Mouse (Mus musculus) embryonic facial prominence, embryonic 15.5 days (tissue): ENCODE data around the gene Wrap73. TPM values are rescaled to one million over a fixed set of nuclear protein-coding genes. Genes with fewer than 3 reads are reported as not detected.
A peak's percentile ranks its signal among the peaks of the same experiment; 100 is the strongest.

ENCODE experiments used
- ATAC-seq: fragments of 200-750 bp; cut with Nextera tagmentation; 2 replicates; pipeline ENCODE4 v1.8.0; 2017; ENCODE audit warnings: low read depth, moderate TSS enrichment; ENCODE audit not compliant: insufficient number of reproducible peaks, low FRiP score, low TSS enrichment
- H3K27ac ChIP-seq: fragments of 300-500 bp; sonication (generic); replicated peaks from 2 replicates; pipeline ENCODE4 v1.5.1; 2015; ENCODE audit warnings: mild to moderate bottlenecking, inconsistent platforms
- H3K27me3 ChIP-seq: fragments of 300-500 bp; sonication (generic); 2 replicates; pipeline ENCODE4 v1.6.1; 2015; ENCODE audit warnings: inconsistent platforms
- H3K36me3 ChIP-seq: fragments of 300-500 bp; sonication (generic); 2 replicates; pipeline ENCODE4 v1.6.1; 2015; ENCODE audit warnings: mild to moderate bottlenecking, inconsistent platforms
- H3K4me1 ChIP-seq: fragments of 300-500 bp; sonication (generic); 2 replicates; pipeline ENCODE4 v1.6.1; 2015; ENCODE audit warnings: inconsistent platforms
- H3K4me2 ChIP-seq: fragments of 300-500 bp; sonication (generic); replicated peaks from 2 replicates; pipeline ENCODE4 v1.6.1; 2015; ENCODE audit warnings: mild to moderate bottlenecking, inconsistent platforms
- H3K4me3 ChIP-seq: fragments of 300-500 bp; sonication (generic); replicated peaks from 2 replicates; pipeline ENCODE4 v1.5.1; 2015; ENCODE audit warnings: mild to moderate bottlenecking, inconsistent platforms
- H3K9ac ChIP-seq: fragments of 300-500 bp; sonication (generic); 2 replicates; pipeline ENCODE4 v1.6.1; 2015; ENCODE audit warnings: inconsistent platforms
- H3K9me3 ChIP-seq: fragments of 300-500 bp; sonication (generic); replicated peaks from 2 replicates; pipeline ENCODE4 v1.6.1; 2016; ENCODE audit warnings: inconsistent platforms
- WGBS: fragments of 180-500 bp; shearing (Covaris S2); methylation state at CpG from one replicate; pipeline ENCODE4 v1.1.7; 2015; 5-methylcytosine and 5-hydroxymethylcytosine counted together
- polyA plus RNA-seq: library from polyadenylated mRNA; unstranded; fragments of >200 nt; fragmentation: Nextera tagmentation; extraction: Ambion mirVana; gene quantifications from 2 replicates; pipeline ENCODE4 v1.2.1, GENCODE M21; 2015

Wrap73 gene
- polyA plus RNA-seq, 1 experiment from 2014 or later: 44.6 TPM

- 71% methylated on average over 5 of the region's 5 CpGs for WGBS
- Histone ChIP-seq H3K36me3 (no peaks in the 10 kb centered on the region), H3K4me1 (no peaks in the 10 kb centered on the region)
Observed at GRCm38 (mm10) chr4:154185001-154185400, 42.8 kb downstream of the Wrap73 start.

GRCm38 (mm10) chr4:154186002-154186537 lies 43.9 kb downstream of the Wrap73 start:
- H3K4me3 ChIP-seq: no peak overlapping the region
- no peaks in the 10 kb centered on the region for H3K27me3 ChIP-seq
- no peak overlapping the region for H3K9ac ChIP-seq
- H3K27ac ChIP-seq: no peak overlapping the region
- no peaks in the 10 kb centered on the region for H3K4me1 ChIP-seq
- no peak for ATAC-seq
- 83% methylated on average over 11 of the region's 11 CpGs for WGBS
- H3K9me3 ChIP-seq: no peaks in the 10 kb centered on the region
- H3K4me2 ChIP-seq: no peak overlapping the region
- H3K36me3 ChIP-seq: no peaks in the 10 kb centered on the region

More at GRCm38 (mm10) chr4:154185001-154185400, 42.8 kb downstream of the Wrap73 start:
- H3K9me3 ChIP-seq: no peaks in the 10 kb centered on the region
- ATAC-seq: no peak
- no peak overlapping the region for H3K27ac ChIP-seq
- no peak overlapping the region for H3K4me3 ChIP-seq
- H3K27me3 ChIP-seq: no peaks in the 10 kb centered on the region
- H3K9ac ChIP-seq: no peak overlapping the region
- no peak overlapping the region for H3K4me2 ChIP-seq

- H3K4me1 ChIP-seq: no peaks in the 10 kb centered on the region
- no peaks in the 10 kb centered on the region for H3K27me3 ChIP-seq
- ATAC-seq: no peak
- no peak overlapping the region for H3K27ac ChIP-seq
- H3K4me3 ChIP-seq: no peak overlapping the region
- H3K4me2 ChIP-seq: no peak overlapping the region
- H3K36me3 ChIP-seq: 0 out of 2 replicates have a peak, but pooled peaks cover 2% of the 10 kb centered on the region
- no peak overlapping the region for H3K9ac ChIP-seq
- WGBS: 77% methylated on average over 8 of the region's 8 CpGs
- no peaks in the 10 kb centered on the region for H3K9me3 ChIP-seq
Observed at GRCm38 (mm10) chr4:154188948-154189347, 46.8 kb downstream of the Wrap73 start.

- 0 out of 2 replicates have a peak, but pooled peaks have one; percentile 36 for ATAC-seq
- Histone ChIP-seq H3K4me1 (peaks cover 17% of the 10 kb centered on the region), H3K9ac (no peak overlapping the region)
Observed at GRCm38 (mm10) chr4:154197961-154198360, 55.8 kb downstream of the Wrap73 start.

GRCm38 (mm10) chr4:154198377-154198961 lies 56.3 kb downstream of the Wrap73 start:
- Histone ChIP-seq H3K36me3 (0 out of 2 replicates have a peak, but pooled peaks cover 4% of the 10 kb centered on the region), H3K4me1 (peaks cover 17% of the 10 kb centered on the region), H3K27me3 (no peaks in the 10 kb centered on the region), H3K9me3 (no peaks in the 10 kb centered on the region), H3K4me3 (no peak overlapping the region), H3K4me2 (no peak overlapping the region; the same call in 1 of the 2 replicates), H3K27ac (peak overlapping the region; percentile 88), H3K9ac (peak overlapping the region; percentile 19; the same call in 1 of the 2 replicates)
- no peak for ATAC-seq
- WGBS: 33% methylated on average over 7 of the region's 7 CpGs

More at GRCm38 (mm10) chr4:154197961-154198360, 55.8 kb downstream of the Wrap73 start:
- H3K4me3 ChIP-seq: no peak overlapping the region
- H3K4me2 ChIP-seq: no peak overlapping the region
- 52% methylated on average over 6 of the region's 6 CpGs for WGBS
- 0 out of 2 replicates have a peak, but pooled peaks cover 4% of the 10 kb centered on the region for H3K36me3 ChIP-seq
- no peaks in the 10 kb centered on the region for H3K27me3 ChIP-seq
- no peaks in the 10 kb centered on the region for H3K9me3 ChIP-seq
- peak overlapping the region; percentile 88 for H3K27ac ChIP-seq

GRCm38 (mm10) chr4:154201511-154201910 lies 59.3 kb downstream of the Wrap73 start:
- Histone ChIP-seq H3K27ac (no peak overlapping the region), H3K9me3 (no peaks in the 10 kb centered on the region), H3K4me3 (no peak overlapping the region), H3K27me3 (no peaks in the 10 kb centered on the region), H3K4me1 (peaks cover 33% of the 10 kb centered on the region), H3K36me3 (no peaks in the 10 kb centered on the region), H3K4me2 (no peak overlapping the region), H3K9ac (no peak overlapping the region)
- ATAC-seq: peak; percentile 17; the same call in 1 of the 2 replicates
- WGBS: 54% methylated on average over 5 of the region's 5 CpGs

- no peaks in the 10 kb centered on the region for H3K36me3 ChIP-seq
- no peak overlapping the region for H3K27ac ChIP-seq
- no peak for ATAC-seq
- H3K4me3 ChIP-seq: no peak overlapping the region
- no peak overlapping the region for H3K9ac ChIP-seq
- no peaks in the 10 kb centered on the region for H3K27me3 ChIP-seq
- H3K4me1 ChIP-seq: peaks cover 35% of the 10 kb centered on the region
- no peak overlapping the region for H3K4me2 ChIP-seq
- no peaks in the 10 kb centered on the region for H3K9me3 ChIP-seq
- 67% methylated on average over 7 of the region's 7 CpGs for WGBS
Observed at GRCm38 (mm10) chr4:154204532-154204931, 62.4 kb downstream of the Wrap73 start.

- ATAC-seq: no peak
- Histone ChIP-seq H3K9me3 (no peaks in the 10 kb centered on the region), H3K4me1 (peaks cover 42% of the 10 kb centered on the region), H3K9ac (0 out of 2 replicates have a peak overlapping the region, but pooled peaks have one; percentile 6), H3K36me3 (no peaks in the 10 kb centered on the region), H3K27ac (no peak overlapping the region), H3K27me3 (no peaks in the 10 kb centered on the region), H3K4me2 (no peak overlapping the region), H3K4me3 (no peak overlapping the region)
- WGBS: 61% methylated on average over 5 of the region's 5 CpGs
Observed at GRCm38 (mm10) chr4:154205392-154205791, 63.2 kb downstream of the Wrap73 start.

- H3K4me3 ChIP-seq: no peak overlapping the region
- H3K27me3 ChIP-seq: no peaks in the 10 kb centered on the region
- H3K9me3 ChIP-seq: no peaks in the 10 kb centered on the region
- no peaks in the 10 kb centered on the region for H3K36me3 ChIP-seq
- no peak overlapping the region for H3K9ac ChIP-seq
- ATAC-seq: no peak
- peaks cover 53% of the 10 kb centered on the region for H3K4me1 ChIP-seq
- 13% methylated on average over 5 of the region's 5 CpGs for WGBS
- H3K27ac ChIP-seq: no peak overlapping the region
- H3K4me2 ChIP-seq: no peak overlapping the region
Observed at GRCm38 (mm10) chr4:154207261-154207660, 65.1 kb downstream of the Wrap73 start.

- peak; percentile 7; the same call in 1 of the 2 replicates for ATAC-seq
- H3K9ac ChIP-seq: no peak overlapping the region
- 77% methylated on average over 6 of the region's 6 CpGs for WGBS
- H3K4me3 ChIP-seq: no peak overlapping the region
- H3K27me3 ChIP-seq: no peaks in the 10 kb centered on the region
- H3K4me1 ChIP-seq: peaks cover 70% of the 10 kb centered on the region
- peak overlapping the region; percentile 79 for H3K27ac ChIP-seq
- no peaks in the 10 kb centered on the region for H3K36me3 ChIP-seq
- no peaks in the 10 kb centered on the region for H3K9me3 ChIP-seq
- H3K4me2 ChIP-seq: no peak overlapping the region
Observed at GRCm38 (mm10) chr4:154209054-154209453, 66.9 kb downstream of the Wrap73 start.

- Histone ChIP-seq H3K4me3 (no peak overlapping the region), H3K4me1 (peaks cover 69% of the 10 kb centered on the region), H3K27me3 (no peaks in the 10 kb centered on the region), H3K27ac (peak overlapping the region; percentile 76), H3K36me3 (no peaks in the 10 kb centered on the region), H3K9ac (no peak overlapping the region), H3K9me3 (no peaks in the 10 kb centered on the region), H3K4me2 (no peak overlapping the region)
- 22% methylated on average over 3 of the region's 3 CpGs for WGBS
- ATAC-seq: no peak
Observed at GRCm38 (mm10) chr4:154209825-154210224, 67.7 kb downstream of the Wrap73 start.
